Mouse (Mus musculus): Measurements from ENCODE around the gene Tgfa. TPM values are rescaled to one million over a fixed set of nuclear protein-coding genes. Genes with fewer than 3 reads are reported as not detected.

Tgfa gene
- polyA plus RNA-seq, 2 experiments, result 0.99 to 1.7 TPM

- ATAC-seq (ENCODE audit: insufficient read depth) (no peak), DNase-seq (ENCODE audit: low read depth in 3 of 3, low spot score in 3 of 3) (no peak)
- Histone ChIP-seq H3K4me1 (replicated peaks; ENCODE audit: control insufficient read depth in 2 of 2, insufficient read depth in 2 of 2, low read length in 1 of 2) (no peaks in the 10 kb centered on the region), H3K9ac (replicated peaks) (no peak overlapping the region), H3K27me3 (ENCODE audit: control insufficient read depth, insufficient read depth, low read length) (no peaks in the 10 kb centered on the region), H3K27ac (no peak overlapping the region), H3K36me3 (replicated peaks; ENCODE audit: control insufficient read depth, insufficient read depth, low read depth) (no peaks in the 10 kb centered on the region), H3K4me2 (ENCODE audit: low read depth) (no peak overlapping the region), H3K9me3 (ENCODE audit: control insufficient read depth, low read length) (no peaks in the 10 kb centered on the region), H3K4me3 (ENCODE audit: insufficient read depth in 1 of 2, low read depth in 2 of 2, low read length in 2 of 2) (no peak overlapping the region)
- WGBS (ENCODE audit: insufficient replicate concordance), result 68% methylated on average over 11 of the region's 11 CpGs
- TF ChIP-seq EP300 (IDR thresholded peaks at IDR 0.05; ENCODE audit: low read depth), result no peak
- TF ChIP-seq CTCF (IDR thresholded peaks at IDR 0.05; ENCODE audit: low read depth), result no peak
Measured at GRCm38 (mm10) chr6:86281573-86282210, 86.7 kb downstream of the Tgfa start.

- ATAC-seq (ENCODE audit: insufficient read depth), result no peak
- no peaks in the 10 kb centered on the region for H3K4me1 ChIP-seq (replicated peaks; ENCODE audit: control insufficient read depth in 2 of 2, insufficient read depth in 2 of 2, low read length in 1 of 2)
- H3K27me3 ChIP-seq (ENCODE audit: control insufficient read depth, insufficient read depth, low read length), result no peaks in the 10 kb centered on the region
- TF ChIP-seq CTCF (IDR thresholded peaks at IDR 0.05; ENCODE audit: low read depth) (no peak), EP300 (IDR thresholded peaks at IDR 0.05; ENCODE audit: low read depth) (no peak)
- no peaks in the 10 kb centered on the region for H3K36me3 ChIP-seq (replicated peaks; ENCODE audit: control insufficient read depth, insufficient read depth, low read depth)
- H3K27ac ChIP-seq, result no peak overlapping the region
- WGBS (ENCODE audit: insufficient replicate concordance), result 67% methylated on average over 8 of the region's 8 CpGs
- no peak overlapping the region for H3K9ac ChIP-seq (replicated peaks)
- no peak for DNase-seq (ENCODE audit: low read depth in 3 of 3, low spot score in 3 of 3)
- H3K4me2 ChIP-seq (ENCODE audit: low read depth), result no peak overlapping the region
- no peaks in the 10 kb centered on the region for H3K9me3 ChIP-seq (ENCODE audit: control insufficient read depth, low read length)
- H3K4me3 ChIP-seq (ENCODE audit: insufficient read depth in 1 of 2, low read depth in 2 of 2, low read length in 2 of 2), result no peak overlapping the region
Measured at GRCm38 (mm10) chr6:86293301-86293700, 98.3 kb downstream of the Tgfa start.

- TF ChIP-seq CTCF (IDR thresholded peaks at IDR 0.05; ENCODE audit: low read depth) (no peak), EP300 (IDR thresholded peaks at IDR 0.05; ENCODE audit: low read depth) (no peak)
- no peak overlapping the region for H3K9ac ChIP-seq (replicated peaks)
- no peak overlapping the region for H3K27ac ChIP-seq
- ATAC-seq (ENCODE audit: insufficient read depth), result no peak
- H3K4me2 ChIP-seq (ENCODE audit: low read depth), result no peak overlapping the region
- DNase-seq (ENCODE audit: low read depth in 3 of 3, low spot score in 3 of 3), result no peak
- H3K4me3 ChIP-seq (ENCODE audit: insufficient read depth in 1 of 2, low read depth in 2 of 2, low read length in 2 of 2), result no peak overlapping the region
- 42% methylated on average over 8 of the region's 8 CpGs for WGBS (ENCODE audit: insufficient replicate concordance)
- no peaks in the 10 kb centered on the region for H3K27me3 ChIP-seq (ENCODE audit: control insufficient read depth, insufficient read depth, low read length)
- H3K4me1 ChIP-seq (replicated peaks; ENCODE audit: control insufficient read depth in 2 of 2, insufficient read depth in 2 of 2, low read length in 1 of 2), result no peaks in the 10 kb centered on the region
- no peaks in the 10 kb centered on the region for H3K36me3 ChIP-seq (replicated peaks; ENCODE audit: control insufficient read depth, insufficient read depth, low read depth)
- no peaks in the 10 kb centered on the region for H3K9me3 ChIP-seq (ENCODE audit: control insufficient read depth, low read length)
Measured at GRCm38 (mm10) chr6:86295451-86295850, 100.4 kb downstream of the Tgfa start.

GRCm38 (mm10) chr6:86296126-86296525 is 101.1 kb downstream of the Tgfa start:
- Histone ChIP-seq H3K4me1 (replicated peaks; ENCODE audit: control insufficient read depth in 2 of 2, insufficient read depth in 2 of 2, low read length in 1 of 2) (no peaks in the 10 kb centered on the region), H3K36me3 (replicated peaks; ENCODE audit: control insufficient read depth, insufficient read depth, low read depth) (no peaks in the 10 kb centered on the region), H3K9me3 (ENCODE audit: control insufficient read depth, low read length) (no peaks in the 10 kb centered on the region), H3K27me3 (ENCODE audit: control insufficient read depth, insufficient read depth, low read length) (no peaks in the 10 kb centered on the region), H3K4me2 (ENCODE audit: low read depth) (no peak overlapping the region), H3K9ac (replicated peaks) (no peak overlapping the region), H3K27ac (no peak overlapping the region), H3K4me3 (ENCODE audit: insufficient read depth in 1 of 2, low read depth in 2 of 2, low read length in 2 of 2) (no peak overlapping the region)
- no peak for DNase-seq (ENCODE audit: low read depth in 3 of 3, low spot score in 3 of 3)
- ATAC-seq (ENCODE audit: insufficient read depth), result no peak
- 61% methylated on average over 3 of the region's 3 CpGs for WGBS (ENCODE audit: insufficient replicate concordance)
- no peak for TF ChIP-seq CTCF (IDR thresholded peaks at IDR 0.05; ENCODE audit: low read depth)
- TF ChIP-seq EP300 (IDR thresholded peaks at IDR 0.05; ENCODE audit: low read depth), result no peak

DNA sequence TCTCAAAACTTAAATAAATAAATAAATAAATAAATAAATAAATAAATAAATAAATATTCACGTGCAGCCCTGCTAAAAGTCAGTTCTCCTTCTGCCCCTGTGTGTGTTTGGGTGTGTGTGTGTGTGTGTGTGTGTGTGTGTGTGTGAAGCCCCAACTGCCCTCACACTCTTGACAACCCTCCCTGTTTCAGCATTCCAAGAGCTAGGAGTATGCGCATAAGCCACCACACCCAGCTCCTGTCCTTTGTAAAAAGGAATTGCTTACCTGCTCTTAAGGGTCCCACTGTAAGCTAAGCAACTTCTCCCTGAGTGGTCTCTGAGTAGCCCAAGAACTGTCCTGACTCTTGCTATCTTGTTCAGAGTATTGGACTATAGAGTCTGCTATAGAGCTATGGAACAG is 101.9 kb downstream of the Tgfa start:
- Histone ChIP-seq H3K36me3 (replicated peaks; ENCODE audit: control insufficient read depth, insufficient read depth, low read depth) (no peaks in the 10 kb centered on the region), H3K27me3 (ENCODE audit: control insufficient read depth, insufficient read depth, low read length) (no peaks in the 10 kb centered on the region), H3K4me3 (ENCODE audit: insufficient read depth in 1 of 2, low read depth in 2 of 2, low read length in 2 of 2) (no peak overlapping the region), H3K9me3 (ENCODE audit: control insufficient read depth, low read length) (no peaks in the 10 kb centered on the region), H3K27ac (no peak overlapping the region), H3K4me2 (ENCODE audit: low read depth) (no peak overlapping the region), H3K4me1 (replicated peaks; ENCODE audit: control insufficient read depth in 2 of 2, insufficient read depth in 2 of 2, low read length in 1 of 2) (no peaks in the 10 kb centered on the region), H3K9ac (replicated peaks) (no peak overlapping the region)
- 55% methylated on average over 2 of the region's 2 CpGs for WGBS (ENCODE audit: insufficient replicate concordance)
- TF ChIP-seq CTCF (IDR thresholded peaks at IDR 0.05; ENCODE audit: low read depth) (no peak), EP300 (IDR thresholded peaks at IDR 0.05; ENCODE audit: low read depth) (no peak)
- no peak for DNase-seq (ENCODE audit: low read depth in 3 of 3, low spot score in 3 of 3)
- no peak for ATAC-seq (ENCODE audit: insufficient read depth)
